Mouse (Mus musculus) lung, embryonic 14.5 days (tissue): ENCODE results near the gene Lamp1. TPM values are rescaled to one million over a fixed set of nuclear protein-coding genes. Genes with fewer than 3 reads are reported as not detected.

Source experiments
- ATAC-seq: fragments of 200-750 bp; cut with Nextera tagmentation; 2 replicates; pipeline ENCODE4 v1.8.0; 2017; ENCODE audit warnings: mild to moderate bottlenecking, moderate TSS enrichment, moderate library complexity; ENCODE audit not compliant: insufficient read depth
- DNase-seq: peaks from one replicate; pipeline ENCODE4 v3.0.0-alpha.2; 2015
- H3K27ac ChIP-seq: fragments of 300-500 bp; sonication (generic); 2 replicates; pipeline ENCODE4 v1.5.1; 2014; ENCODE audit warnings: low read depth, mild to moderate bottlenecking, moderate library complexity
- H3K27me3 ChIP-seq: fragments of 300-500 bp; sonication (generic); 2 replicates; pipeline ENCODE4 v1.6.1; 2014; ENCODE audit warnings: low read length, control low read depth; ENCODE audit not compliant: insufficient read depth
- H3K36me3 ChIP-seq: fragments of 300-500 bp; sonication (generic); 2 replicates; pipeline ENCODE4 v1.6.1; 2014; ENCODE audit warnings: control low read depth; ENCODE audit not compliant: insufficient read depth
- H3K4me1 ChIP-seq: fragments of 300-500 bp; sonication (generic); 2 replicates; pipeline ENCODE4 v1.6.1; 2014; ENCODE audit warnings: antibody characterized with exemption, control low read depth; ENCODE audit not compliant: insufficient read depth
- H3K4me2 ChIP-seq: fragments of 300-500 bp; sonication (generic); 2 replicates; pipeline ENCODE4 v1.6.1; 2014; ENCODE audit warnings: mild to moderate bottlenecking
- H3K4me3 ChIP-seq: fragments of 300-500 bp; sonication (generic); 2 replicates; pipeline ENCODE4 v1.5.1; 2014; ENCODE audit warnings: low read depth, low read length
- H3K9ac ChIP-seq: fragments of 300-500 bp; sonication (generic); 2 replicates; pipeline ENCODE4 v1.6.1; 2014
- H3K9me3 ChIP-seq: fragments of 300-500 bp; sonication (generic); 2 replicates; pipeline ENCODE4 v1.6.1; 2016; ENCODE audit warnings: low read depth, low read length, control low read depth
- CTCF ChIP-seq: IDR thresholded peaks from 2 replicates; pipeline ENCODE4 v1.5.1; 2016; ENCODE audit warnings: antibody characterized with exemption, low read depth
- WGBS: fragments of 180-500 bp; shearing (Covaris S2); extraction: QIAGEN DNeasy Blood & Tissue Kit; methylation state at CpG from one replicate; pipeline ENCODE4 v1.1.7; 2014; 5-methylcytosine and 5-hydroxymethylcytosine counted together
- polyA plus RNA-seq: library from polyadenylated mRNA; unstranded; fragments of >200 nt; fragmentation: Nextera tagmentation; extraction: Ambion mirVana; gene quantifications from 2 replicates; pipeline ENCODE4 v1.2.1, GENCODE M21; 2014

The Lamp1 gene
- polyA plus RNA-seq, 1 experiment from 2014 or later: 315 TPM

DNA sequence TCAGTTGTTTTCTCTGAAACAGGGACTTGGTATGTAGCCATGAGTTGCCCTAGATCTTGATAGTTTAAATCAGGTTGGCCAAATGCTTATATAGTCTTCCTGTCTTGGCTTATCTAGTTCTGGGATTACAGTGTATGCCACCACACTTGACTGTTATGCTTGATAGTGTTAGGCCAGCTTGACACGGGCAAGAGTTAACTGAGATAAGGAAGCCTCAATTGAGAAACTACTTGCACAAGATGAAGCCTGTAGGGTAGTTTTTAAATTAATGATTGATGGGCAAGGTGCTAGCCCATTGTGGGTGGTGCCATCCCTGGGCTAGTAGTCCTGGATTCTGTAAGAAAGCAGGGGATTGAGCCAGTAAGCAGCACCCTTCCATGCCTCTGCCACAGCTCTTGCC, 4.6 kb downstream of the Lamp1 start:
- Histone ChIP-seq H3K4me2 (no peak overlapping the region), H3K36me3 (peaks cover 24% of the 10 kb centered on the region), H3K9me3 (no peaks in the 10 kb centered on the region), H3K4me1 (no peaks in the 10 kb centered on the region), H3K4me3 (no peak overlapping the region), H3K9ac (no peak overlapping the region), H3K27me3 (no peaks in the 10 kb centered on the region), H3K27ac (no peak overlapping the region)
- 53% methylated on average over 1 of the region's 1 CpGs for WGBS
- no peak for ATAC-seq
- no peak for TF ChIP-seq CTCF
- DNase-seq: no peak

DNA sequence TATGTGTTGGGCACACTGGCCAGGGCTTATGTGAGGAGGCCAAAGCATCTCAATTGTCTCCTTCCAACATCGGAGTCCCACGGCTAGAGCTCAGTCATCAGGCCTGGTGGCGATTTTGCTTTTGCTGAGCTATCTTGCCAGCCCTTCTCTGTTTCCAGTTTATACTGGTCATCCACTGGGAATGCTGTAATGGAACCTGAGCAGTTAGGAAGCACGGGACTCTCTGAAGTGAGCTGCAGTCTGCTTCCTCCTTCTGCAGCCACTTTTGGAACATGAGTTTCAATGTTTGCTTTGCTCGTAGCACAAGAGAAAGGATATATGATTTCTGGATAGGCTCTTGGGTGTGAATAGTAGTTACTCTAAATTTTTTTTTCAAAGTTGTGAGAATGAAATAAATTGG, 5.4 kb downstream of the Lamp1 start:
- ATAC-seq: no peak
- Histone ChIP-seq H3K27ac (no peak overlapping the region), H3K9me3 (no peaks in the 10 kb centered on the region), H3K27me3 (no peaks in the 10 kb centered on the region), H3K4me2 (no peak overlapping the region), H3K4me3 (no peak overlapping the region), H3K4me1 (no peaks in the 10 kb centered on the region), H3K36me3 (peaks cover 30% of the 10 kb centered on the region), H3K9ac (no peak overlapping the region)
- WGBS: 80% methylated on average over 5 of the region's 5 CpGs
- no peak for DNase-seq
- no peak for TF ChIP-seq CTCF

DNA sequence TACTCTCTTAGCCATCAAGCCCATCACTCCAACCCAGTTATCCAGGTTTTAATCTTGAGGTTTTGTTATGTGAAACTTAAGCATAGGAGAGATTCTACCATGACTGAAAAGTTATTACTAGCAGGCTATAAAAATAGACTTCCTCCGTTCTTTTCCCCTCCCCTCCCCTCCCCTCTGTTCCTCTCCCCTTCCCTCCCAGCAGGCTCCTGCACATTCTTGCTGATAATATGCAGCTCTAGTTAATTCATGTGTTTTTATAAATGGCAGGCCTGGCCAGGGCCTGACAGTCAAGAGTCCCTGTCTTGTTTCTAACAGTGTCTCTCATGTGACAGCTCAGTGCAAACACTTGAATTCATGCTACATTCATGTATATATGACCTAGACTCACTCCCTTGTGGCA, 11.5 kb downstream of the Lamp1 start:
- H3K4me2 ChIP-seq: no peak overlapping the region
- H3K4me1 ChIP-seq: no peaks in the 10 kb centered on the region
- no peak for TF ChIP-seq CTCF
- ATAC-seq (no peak), DNase-seq (no peak)
- WGBS: 57% methylated on average over 1 of the region's 1 CpGs
- H3K36me3 ChIP-seq: peaks cover 86% of the 10 kb centered on the region
- H3K27ac ChIP-seq: no peak overlapping the region
- H3K4me3 ChIP-seq: no peak overlapping the region
- no peak overlapping the region for H3K9ac ChIP-seq
- H3K9me3 ChIP-seq: no peaks in the 10 kb centered on the region
- H3K27me3 ChIP-seq: no peaks in the 10 kb centered on the region

DNA sequence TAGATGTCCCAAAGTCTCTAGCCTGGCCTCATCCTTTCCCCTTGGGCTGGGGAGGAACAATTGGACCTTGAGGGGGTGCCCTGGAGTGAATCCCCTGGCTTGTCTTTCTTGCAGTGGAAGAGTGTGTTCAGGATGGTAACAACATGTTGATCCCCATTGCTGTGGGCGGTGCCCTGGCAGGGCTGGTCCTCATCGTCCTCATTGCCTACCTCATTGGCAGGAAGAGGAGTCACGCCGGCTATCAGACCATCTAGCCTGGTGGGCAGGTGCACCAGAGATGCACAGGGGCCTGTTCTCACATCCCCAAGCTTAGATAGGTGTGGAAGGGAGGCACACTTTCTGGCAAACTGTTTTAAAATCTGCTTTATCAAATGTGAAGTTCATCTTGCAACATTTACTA, 15.3 kb downstream of the Lamp1 start:
- WGBS: 91% methylated on average over 4 of the region's 4 CpGs

DNA sequence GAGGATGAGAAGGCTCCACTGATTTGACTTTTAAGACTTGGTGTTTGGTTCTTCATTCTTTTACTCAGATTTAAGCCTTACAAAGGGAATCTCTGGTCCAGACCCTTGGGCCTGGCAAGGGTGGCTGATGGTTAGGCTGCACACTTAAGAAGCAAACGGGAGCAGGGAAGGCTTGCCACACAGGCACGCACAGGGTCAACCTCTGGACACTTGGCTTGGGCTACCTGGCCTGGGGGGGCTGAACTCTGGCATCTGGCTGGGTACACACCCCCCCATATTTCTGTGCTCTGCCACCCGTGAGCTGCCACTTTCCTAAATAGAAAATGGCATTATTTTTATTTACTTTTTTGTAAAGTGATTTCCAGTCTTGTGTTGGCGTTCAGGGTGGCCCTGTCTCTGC, 15.8 kb downstream of the Lamp1 start:
- H3K4me1 ChIP-seq: no peaks in the 10 kb centered on the region
- peaks cover 78% of the 10 kb centered on the region for H3K36me3 ChIP-seq
- H3K27me3 ChIP-seq: no peaks in the 10 kb centered on the region
- ATAC-seq (no peak), DNase-seq (no peak)
- 83% methylated on average over 4 of the region's 4 CpGs for WGBS
- no peak overlapping the region for H3K4me3 ChIP-seq
- H3K27ac ChIP-seq: no peak overlapping the region
- H3K9ac ChIP-seq: no peak overlapping the region
- H3K4me2 ChIP-seq: no peak overlapping the region
- H3K9me3 ChIP-seq: no peaks in the 10 kb centered on the region
- no peak for TF ChIP-seq CTCF

More for the DNA sequence above, 15.3 kb downstream of the Lamp1 start:
- H3K36me3 ChIP-seq: peaks cover 83% of the 10 kb centered on the region
- no peaks in the 10 kb centered on the region for H3K4me1 ChIP-seq
- H3K9ac ChIP-seq: no peak overlapping the region
- H3K4me2 ChIP-seq: no peak overlapping the region
- no peaks in the 10 kb centered on the region for H3K9me3 ChIP-seq
- H3K27ac ChIP-seq: no peak overlapping the region
- DNase-seq (no peak), ATAC-seq (no peak)
- TF ChIP-seq CTCF: no peak
- no peak overlapping the region for H3K4me3 ChIP-seq
- H3K27me3 ChIP-seq: no peaks in the 10 kb centered on the region

DNA sequence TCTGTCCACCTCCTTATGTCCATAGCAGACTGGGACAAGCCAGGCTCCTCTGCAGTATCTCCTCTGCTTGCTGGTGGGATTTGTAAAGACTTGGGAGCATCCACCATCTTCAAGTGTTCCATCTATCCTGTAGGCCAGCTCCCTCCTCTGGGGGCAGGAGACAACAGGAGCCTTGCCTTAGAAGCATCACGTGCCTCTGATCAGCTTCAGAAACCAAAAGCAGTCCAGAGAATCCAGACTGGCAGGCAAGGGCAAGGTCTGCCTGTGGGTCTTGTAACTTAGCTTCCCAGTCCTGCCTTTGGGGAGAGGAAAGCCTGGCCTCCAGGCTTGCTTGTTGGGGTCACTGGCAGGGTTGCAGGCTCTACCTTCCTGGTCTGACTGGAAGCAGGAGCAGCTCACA, 16.7 kb downstream of the Lamp1 start:
- ATAC-seq (no peak), DNase-seq (no peak)
- H3K4me1 ChIP-seq: no peaks in the 10 kb centered on the region
- H3K4me2 ChIP-seq: no peak overlapping the region
- H3K4me3 ChIP-seq: no peak overlapping the region
- no peak for TF ChIP-seq CTCF
- H3K27ac ChIP-seq: no peak overlapping the region
- H3K36me3 ChIP-seq: peaks cover 69% of the 10 kb centered on the region
- H3K27me3 ChIP-seq: no peaks in the 10 kb centered on the region
- H3K9me3 ChIP-seq: no peaks in the 10 kb centered on the region
- 93% methylated on average over 1 of the region's 1 CpGs for WGBS
- H3K9ac ChIP-seq: no peak overlapping the region

DNA sequence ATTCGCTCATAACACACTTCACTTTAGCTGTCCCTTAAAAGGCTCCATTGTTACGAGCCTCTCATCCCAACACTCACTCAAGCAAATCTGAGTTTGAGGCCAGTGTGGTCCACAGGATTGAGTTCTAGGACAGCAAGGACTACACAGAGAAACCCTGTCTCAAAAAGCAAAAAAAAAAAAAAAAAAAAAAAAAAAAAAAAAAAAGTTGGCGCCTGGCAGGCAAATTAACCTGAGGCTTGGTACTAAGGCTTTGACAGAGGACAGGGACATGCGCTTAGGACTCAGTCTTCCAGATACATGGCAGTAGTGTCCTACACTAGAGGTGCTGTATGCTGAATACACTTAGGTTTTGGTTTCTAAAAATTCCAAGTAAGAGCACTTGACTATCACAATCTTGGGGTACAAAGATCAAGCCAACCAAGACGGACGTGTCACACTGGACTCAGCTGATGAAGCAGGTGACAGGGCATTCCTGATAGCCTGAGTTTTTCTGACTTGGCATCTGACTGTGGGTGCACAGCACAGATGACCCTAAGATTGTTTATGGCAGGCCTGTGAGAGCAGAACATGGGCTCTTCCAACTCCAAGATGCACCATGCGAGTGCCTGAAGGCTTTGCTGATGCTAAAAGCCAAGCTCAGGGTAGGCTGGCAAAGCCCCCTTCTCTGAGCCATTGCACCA, 18.4 kb downstream of the Lamp1 start:
- no peak for DNase-seq
- WGBS: 86% methylated on average over 7 of the region's 7 CpGs
- H3K9me3 ChIP-seq: no peaks in the 10 kb centered on the region

More for the DNA sequence above, 18.4 kb downstream of the Lamp1 start:
- peaks cover 56% of the 10 kb centered on the region for H3K36me3 ChIP-seq
- no peak overlapping the region for H3K9ac ChIP-seq
- no peak overlapping the region for H3K4me2 ChIP-seq
- no peaks in the 10 kb centered on the region for H3K4me1 ChIP-seq
- H3K27ac ChIP-seq: no peak overlapping the region
- no peaks in the 10 kb centered on the region for H3K27me3 ChIP-seq
- no peak for TF ChIP-seq CTCF
- no peak overlapping the region for H3K4me3 ChIP-seq
- no peak for ATAC-seq
